Mouse (Mus musculus): ENCODE data around the gene Ifit2. TPM values are rescaled to one million over a fixed set of nuclear protein-coding genes. Genes with fewer than 3 reads are reported as not detected.

Ifit2 gene
- total and polyA plus RNA-seq, 3 experiments: 0.69 to 2.7 TPM; not detected in 1

- Histone ChIP-seq H3K79me2 (ENCODE audit: control insufficient read depth, insufficient read depth, low read length, poor library complexity) (no peaks in the 10 kb centered on the region), H3K4me1 (ENCODE audit: control insufficient read depth in 1 of 2, insufficient read depth in 2 of 2, low read length in 2 of 2) (0 out of 4 replicates have a peak, but pooled peaks cover 0 to 2% of the 10 kb centered on the region in 2 experiments), H3K27ac (ENCODE audit: control insufficient read depth, low read depth, low read length) (no peak overlapping the region), H3K27me3 (ENCODE audit: control insufficient read depth in 1 of 2, insufficient read depth in 2 of 2, low read length in 2 of 2) (peaks cover 5 to 6% of the 10 kb centered on the region in 2 experiments), H3K9me3 (replicated peaks; ENCODE audit: insufficient read depth, low read length) (no peaks in the 10 kb centered on the region), H3K9ac (ENCODE audit: control insufficient read depth, low read depth, low read length, poor library complexity, severe bottlenecking) (no peak overlapping the region), H3K36me3 (ENCODE audit: control insufficient read depth in 1 of 2, insufficient read depth in 2 of 2, low read length in 2 of 2) (no peaks in the 10 kb centered on the region), H3K4me3 (ENCODE audit: control insufficient read depth in 1 of 2, insufficient read depth in 1 of 2, low read depth in 2 of 2, low read length in 2 of 2) (no peak overlapping the region)
- TF ChIP-seq GATA1 (IDR thresholded peaks at IDR 0.05; ENCODE audit: low read depth, low read length) (no peak), EP300 (IDR thresholded peaks at IDR 0.05; ENCODE audit: low read depth in 1 of 2, low read length in 2 of 2) (no peak)
- DNase-seq (ENCODE audit: low read depth, low spot score): no peak
Observed at GRCm38 (mm10) chr19:34539422-34539821, 11.1 kb upstream of the Ifit2 start.

DNA sequence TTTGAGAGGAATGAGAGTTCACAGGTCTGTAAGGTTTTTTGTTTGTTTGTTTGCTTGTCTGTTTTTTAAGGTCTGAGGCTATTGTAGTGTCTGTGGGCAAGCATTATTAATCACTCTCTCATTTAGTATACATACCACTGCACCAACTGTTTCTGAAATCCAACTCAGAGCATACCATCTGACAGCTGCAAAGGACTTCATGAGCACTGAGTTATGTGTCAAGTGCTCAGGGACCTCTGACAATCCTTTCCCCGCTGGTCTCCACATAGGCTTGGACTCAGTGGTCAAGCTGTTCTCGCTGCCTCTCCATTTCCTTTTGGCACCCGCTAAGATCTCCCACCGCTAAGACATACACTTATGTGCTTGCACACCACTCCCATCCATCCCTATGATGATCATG, 4.3 kb upstream of the Ifit2 start:
- DNase-seq (ENCODE audit: low read depth, low spot score): no peak
- peaks cover 0 to 3% of the 10 kb centered on the region in 2 experiments; a peak in 2 of 4 replicates for H3K36me3 ChIP-seq (ENCODE audit: control insufficient read depth in 1 of 2, insufficient read depth in 2 of 2, low read length in 2 of 2)
- H3K27ac ChIP-seq (ENCODE audit: control insufficient read depth, low read depth, low read length): no peak overlapping the region
- H3K9me3 ChIP-seq (replicated peaks; ENCODE audit: insufficient read depth, low read length): no peaks in the 10 kb centered on the region
- TF ChIP-seq ZMIZ1 (IDR thresholded peaks at IDR 0.05; ENCODE audit: low read depth, low read length) (no peak), CTCF (IDR thresholded peaks at IDR 0.05 in 2 of 3, conservative IDR thresholded peaks at IDR 0.05 in 1 of 3; ENCODE audit: control insufficient read depth in 1 of 3, insufficient read depth in 1 of 3, low read depth in 2 of 3, low read length in 3 of 3, poor library complexity in 1 of 3, severe bottlenecking in 1 of 3) (no peak), TBP (IDR thresholded peaks at IDR 0.05; ENCODE audit: low read depth, low read length) (no peak), CHD1 (IDR thresholded peaks at IDR 0.05; ENCODE audit: low read depth, low read length) (no peak), KAT2A (conservative IDR thresholded peaks at IDR 0.05; ENCODE audit: low read depth, low read length) (no peak), RCOR1 (IDR thresholded peaks at IDR 0.05; ENCODE audit: low read depth, low read length) (no peak), POLR2AphosphoS2 (IDR thresholded peaks at IDR 0.05; ENCODE audit: low read length) (no peak), TAL1 (IDR thresholded peaks at IDR 0.05; ENCODE audit: low read length) (no peak), MAX (IDR thresholded peaks at IDR 0.05; ENCODE audit: low read length) (no peak), SIN3A (IDR thresholded peaks at IDR 0.05; ENCODE audit: low read length) (no peak), MAZ (IDR thresholded peaks at IDR 0.05; ENCODE audit: low read depth, low read length) (no peak), MXI1 (IDR thresholded peaks at IDR 0.05; ENCODE audit: low read depth, low read length) (no peak), POLR2AphosphoS5 (IDR thresholded peaks at IDR 0.05; ENCODE audit: borderline replicate concordance, low read depth, low read length) (no peak)
- peaks cover 0 to 3% of the 10 kb centered on the region in 2 experiments; a peak in 1 of 4 replicates for H3K4me1 ChIP-seq (ENCODE audit: control insufficient read depth in 1 of 2, insufficient read depth in 2 of 2, low read length in 2 of 2)
- H3K9ac ChIP-seq (ENCODE audit: control insufficient read depth, low read depth, low read length, poor library complexity, severe bottlenecking): no peak overlapping the region
- H3K27me3 ChIP-seq (ENCODE audit: control insufficient read depth in 1 of 2, insufficient read depth in 2 of 2, low read length in 2 of 2): peaks cover 4 to 8% of the 10 kb centered on the region in 2 experiments
- H3K79me2 ChIP-seq (ENCODE audit: control insufficient read depth, insufficient read depth, low read length, poor library complexity): no peaks in the 10 kb centered on the region
- no peak overlapping the region for H3K4me3 ChIP-seq (ENCODE audit: control insufficient read depth in 1 of 2, insufficient read depth in 1 of 2, low read depth in 2 of 2, low read length in 2 of 2)

GRCm38 (mm10) chr19:34547976-34548375, 2.5 kb upstream of the Ifit2 start:
- DNase-seq (ENCODE audit: low read depth, low spot score): peak; percentile 89
- 0 out of 2 replicates have a peak, but pooled peaks have one; percentile 17 for TF ChIP-seq TBP (IDR thresholded peaks at IDR 0.05; ENCODE audit: low read depth, low read length)
- no peak for TF ChIP-seq ZNF384 (IDR thresholded peaks at IDR 0.05; ENCODE audit: low read depth, low read length)
- TF ChIP-seq HCFC1 (IDR thresholded peaks at IDR 0.05; ENCODE audit: low read depth, low read length): 0 out of 2 replicates have a peak, but pooled peaks have one; percentile 20
- TF ChIP-seq RAD21 (IDR thresholded peaks at IDR 0.05; ENCODE audit: low read depth, low read length): peak; percentile 86
- TF ChIP-seq CTCF (IDR thresholded peaks at IDR 0.05 in 2 of 3, conservative IDR thresholded peaks at IDR 0.05 in 1 of 3; ENCODE audit: control insufficient read depth in 1 of 3, insufficient read depth in 1 of 3, low read depth in 2 of 3, low read length in 3 of 3, poor library complexity in 1 of 3, severe bottlenecking in 1 of 3): peak; percentile 77 to 94 (median 92)
- peak; percentile 95 for TF ChIP-seq SMC3 (IDR thresholded peaks at IDR 0.05; ENCODE audit: low read depth, low read length)
- peak; percentile 76 for TF ChIP-seq ZC3H11A (IDR thresholded peaks at IDR 0.05; ENCODE audit: low read depth, low read length)
- no peak for TF ChIP-seq MAZ (IDR thresholded peaks at IDR 0.05; ENCODE audit: low read depth, low read length)
- no peaks in the 10 kb centered on the region for H3K9me3 ChIP-seq (replicated peaks; ENCODE audit: insufficient read depth, low read length)
- H3K4me3 ChIP-seq (ENCODE audit: control insufficient read depth in 1 of 2, insufficient read depth in 1 of 2, low read depth in 2 of 2, low read length in 2 of 2): no peak overlapping the region
- peaks cover 0 to 5% of the 10 kb centered on the region in 2 experiments; a peak in 2 of 4 replicates for H3K4me1 ChIP-seq (ENCODE audit: control insufficient read depth in 1 of 2, insufficient read depth in 2 of 2, low read length in 2 of 2)
- peaks cover 2% of the 10 kb centered on the region in 2 experiments for H3K27me3 ChIP-seq (ENCODE audit: control insufficient read depth in 1 of 2, insufficient read depth in 2 of 2, low read length in 2 of 2)
- no peaks in the 10 kb centered on the region for H3K79me2 ChIP-seq (ENCODE audit: control insufficient read depth, insufficient read depth, low read length, poor library complexity)
- H3K36me3 ChIP-seq (ENCODE audit: control insufficient read depth in 1 of 2, insufficient read depth in 2 of 2, low read length in 2 of 2): peaks cover 0 to 3% of the 10 kb centered on the region in 2 experiments; a peak in 2 of 4 replicates
- no peak overlapping the region for H3K27ac ChIP-seq (ENCODE audit: control insufficient read depth, low read depth, low read length)
- H3K9ac ChIP-seq (ENCODE audit: control insufficient read depth, low read depth, low read length, poor library complexity, severe bottlenecking): no peak overlapping the region

Measured in MEL (cell line).